Mouse (Mus musculus): ENCODE results near the gene Srrm4.

GRCm38 (mm10) chr5:116438328-116438727 is 153.3 kb downstream of the Srrm4 start:
- TF ChIP-seq CTCF (IDR thresholded peaks at IDR 0.05; ENCODE audit: low read depth) (no peak), EP300 (IDR thresholded peaks at IDR 0.05; ENCODE audit: low read depth) (no peak)
